Mouse (Mus musculus) ES-E14 (cell line): ENCODE data around the gene Rab35.

Experiments
- CHD2 ChIP-seq: IDR thresholded peaks from 2 replicates; pipeline ENCODE4 v1.6.1; 2014; ENCODE audit warnings: mild to moderate bottlenecking, low read depth, low read length, inconsistent platforms
- HCFC1 ChIP-seq: IDR thresholded peaks from 2 replicates; pipeline ENCODE4 v1.6.1; 2012; ENCODE audit warnings: low read length, inconsistent platforms, borderline replicate concordance; ENCODE audit not compliant: insufficient read depth
- MAFK ChIP-seq: IDR thresholded peaks from 2 replicates; pipeline ENCODE4 v1.6.1; 2014; ENCODE audit warnings: mild to moderate bottlenecking, low read depth, low read length, inconsistent platforms; ENCODE audit not compliant: insufficient read depth
- ZC3H11A ChIP-seq: IDR thresholded peaks from 2 replicates; pipeline ENCODE4 v1.6.1; 2012; ENCODE audit warnings: low read depth, mild to moderate bottlenecking, inconsistent platforms, low read length, borderline replicate concordance
- ZNF384 ChIP-seq: IDR thresholded peaks from 2 replicates; pipeline ENCODE4 v1.6.1; 2012; ENCODE audit warnings: low read depth, low read length, inconsistent platforms

DNA sequence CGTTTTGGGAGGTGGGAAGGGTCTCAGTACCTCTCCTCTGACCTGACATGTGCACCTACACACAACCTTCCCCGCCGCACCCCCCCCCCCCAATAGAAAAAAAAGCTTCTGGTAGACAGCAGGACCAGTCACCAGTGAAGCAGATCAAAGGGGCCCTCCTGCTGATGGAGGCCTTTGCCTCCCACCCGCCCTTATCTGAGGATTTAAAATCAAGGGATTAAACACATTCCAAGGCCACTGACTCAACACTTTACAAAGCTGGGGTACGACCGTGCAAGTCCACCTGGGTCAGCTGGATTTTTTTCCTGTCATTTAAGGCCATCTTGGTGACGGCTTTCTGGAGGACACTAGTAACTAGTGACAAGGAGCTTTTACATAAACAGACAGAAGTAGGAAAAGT lies 36.2 kb downstream of the Rab35 start:
- TF ChIP-seq ZC3H11A (no peak), HCFC1 (no peak), CHD2 (no peak), MAFK (0 out of 2 replicates have a peak, but pooled peaks have one; percentile 2), ZNF384 (no peak)
